Mouse (Mus musculus) E14TG2a.4 (cell line): ENCODE data around the gene Ak4.
"Not testable (repeated sequence)": the region's sequence is repeated elsewhere in the genome, so short reads cannot be mapped to it uniquely, and the experiment has no call there.

Experiments used
- H3K27me3 ChIP-seq: 2 replicates; pipeline ENCODE4 v1.6.1; 2014; ENCODE audit warnings: low read length, control low read depth; ENCODE audit not compliant: insufficient read depth
- H3K36me3 ChIP-seq: 2 replicates; pipeline ENCODE4 v1.6.1; 2014; ENCODE audit warnings: low read length, control low read depth; ENCODE audit not compliant: insufficient read depth
- H3K4me1 ChIP-seq: replicated peaks from 2 replicates; pipeline ENCODE4 v1.6.1; 2014; ENCODE audit warnings: low read depth, low read length, control low read depth
- H3K4me3 ChIP-seq: replicated peaks from 2 replicates; pipeline ENCODE4 v1.5.1; 2014; ENCODE audit warnings: mild to moderate bottlenecking, low read length
- H3K9me3 ChIP-seq: 2 replicates; pipeline ENCODE4 v1.6.1; 2014; ENCODE audit warnings: low read length, control low read depth
- CTCF ChIP-seq: conservative IDR thresholded peaks from 2 replicates; pipeline ENCODE4 v1.5.1; 2014; ENCODE audit warnings: low read length
- NANOG ChIP-seq: IDR thresholded peaks from 2 replicates; pipeline ENCODE4 v1.6.1; 2014; ENCODE audit warnings: borderline replicate concordance, low read length, mixed read lengths
- POU5F1 ChIP-seq: IDR thresholded peaks from 2 replicates; pipeline ENCODE4 v1.6.1; 2014; ENCODE audit warnings: low read length, borderline replicate concordance

Gene Ak4

GRCm38 (mm10) chr4:101443419-101443991 is 24.4 kb downstream of the Ak4 start:
- no peak for TF ChIP-seq CTCF
- TF ChIP-seq POU5F1 = no peak
- TF ChIP-seq NANOG = no peak
- no peak overlapping the region for H3K4me3 ChIP-seq
- no peaks in the 10 kb centered on the region for H3K27me3 ChIP-seq
- H3K36me3 ChIP-seq = peaks cover 49% of the 10 kb centered on the region
- peaks cover 12% of the 10 kb centered on the region for H3K9me3 ChIP-seq
- peaks cover 62% of the 10 kb centered on the region for H3K4me1 ChIP-seq

- H3K36me3 ChIP-seq = peaks cover 61% of the 10 kb centered on the region
- peaks cover 12% of the 10 kb centered on the region for H3K9me3 ChIP-seq
- peaks cover 72% of the 10 kb centered on the region for H3K4me1 ChIP-seq
- TF ChIP-seq NANOG (no peak), CTCF (no peak), POU5F1 (no peak)
- H3K27me3 ChIP-seq = no peaks in the 10 kb centered on the region
- no peak overlapping the region for H3K4me3 ChIP-seq
These were observed 26.6 kb downstream of the Ak4 start for GRCm38 (mm10) chr4:101445660-101446059.

GRCm38 (mm10) chr4:101446606-101447005 is 27.5 kb downstream of the Ak4 start:
- not testable (repeated sequence) for H3K27me3 ChIP-seq
- H3K36me3 ChIP-seq = peaks cover 69% of the 10 kb centered on the region
- H3K4me1 ChIP-seq = peaks cover 75% of the 10 kb centered on the region

GRCm38 (mm10) chr4:101448701-101449100 is 29.6 kb downstream of the Ak4 start:
- Histone ChIP-seq H3K4me1 (peaks cover 74% of the 10 kb centered on the region), H3K27me3 (no peaks in the 10 kb centered on the region), H3K36me3 (peaks cover 82% of the 10 kb centered on the region), H3K4me3 (no peak overlapping the region), H3K9me3 (peaks cover 12% of the 10 kb centered on the region)
- TF ChIP-seq POU5F1 (no peak), NANOG (0 out of 2 replicates have a peak, but pooled peaks have one; percentile 3)

More at GRCm38 (mm10) chr4:101446606-101447005, 27.5 kb downstream of the Ak4 start:
- peaks cover 12% of the 10 kb centered on the region for H3K9me3 ChIP-seq
- not testable (repeated sequence) for H3K4me3 ChIP-seq

- peaks cover 82% of the 10 kb centered on the region for H3K36me3 ChIP-seq
- H3K4me1 ChIP-seq = peaks cover 72% of the 10 kb centered on the region
- H3K27me3 ChIP-seq = no peaks in the 10 kb centered on the region
- peaks cover 12% of the 10 kb centered on the region for H3K9me3 ChIP-seq
- no peak for TF ChIP-seq NANOG
- no peak overlapping the region for H3K4me3 ChIP-seq
These were observed 30.3 kb downstream of the Ak4 start for GRCm38 (mm10) chr4:101449344-101449743.

GRCm38 (mm10) chr4:101450150-101450780 is 31.2 kb downstream of the Ak4 start:
- Histone ChIP-seq H3K36me3 (peaks cover 84% of the 10 kb centered on the region), H3K4me1 (peaks cover 70% of the 10 kb centered on the region), H3K9me3 (peaks cover 12% of the 10 kb centered on the region), H3K4me3 (no peak overlapping the region), H3K27me3 (no peaks in the 10 kb centered on the region)
- TF ChIP-seq POU5F1 (no peak), CTCF (no peak), NANOG (no peak)

- peaks cover 5% of the 10 kb centered on the region for H3K9me3 ChIP-seq
- no peak overlapping the region for H3K4me3 ChIP-seq
- H3K36me3 ChIP-seq = peaks cover 84% of the 10 kb centered on the region
- peaks cover 71% of the 10 kb centered on the region for H3K4me1 ChIP-seq
- TF ChIP-seq NANOG = no peak
- TF ChIP-seq POU5F1 = no peak
- TF ChIP-seq CTCF = no peak
- no peaks in the 10 kb centered on the region for H3K27me3 ChIP-seq
These were observed 32.0 kb downstream of the Ak4 start for GRCm38 (mm10) chr4:101451089-101451488.

GRCm38 (mm10) chr4:101452829-101453228 is 33.8 kb downstream of the Ak4 start:
- Histone ChIP-seq H3K27me3 (no peaks in the 10 kb centered on the region), H3K4me3 (no peak overlapping the region), H3K36me3 (peaks cover 82% of the 10 kb centered on the region), H3K9me3 (no peaks in the 10 kb centered on the region), H3K4me1 (peaks cover 86% of the 10 kb centered on the region)
- no peak for TF ChIP-seq NANOG
- TF ChIP-seq CTCF = no peak
- no peak for TF ChIP-seq POU5F1

GRCm38 (mm10) chr4:101457176-101457575 is 38.1 kb downstream of the Ak4 start:
- no peaks in the 10 kb centered on the region for H3K27me3 ChIP-seq
- TF ChIP-seq CTCF = no peak
- TF ChIP-seq NANOG = no peak
- TF ChIP-seq POU5F1 = no peak
- H3K36me3 ChIP-seq = peaks cover 81% of the 10 kb centered on the region
- no peak overlapping the region for H3K4me3 ChIP-seq
- H3K9me3 ChIP-seq = no peaks in the 10 kb centered on the region
- H3K4me1 ChIP-seq = peaks cover 54% of the 10 kb centered on the region
